Mouse (Mus musculus) midbrain, embryonic 15.5 days (tissue): ENCODE results near the gene Mcfd2. TPM values are rescaled to one million over a fixed set of nuclear protein-coding genes. Genes with fewer than 3 reads are reported as not detected.

ENCODE experiments used
- ATAC-seq: fragments of 200-750 bp; cut with Nextera tagmentation; replicated peaks from 2 replicates; pipeline ENCODE4 v1.8.0; 2017; ENCODE audit warnings: moderate TSS enrichment
- H3K27ac ChIP-seq: fragments of 300-500 bp; sonication (generic); 2 replicates; pipeline ENCODE4 v1.5.1; 2015; ENCODE audit warnings: mild to moderate bottlenecking, inconsistent platforms
- H3K27me3 ChIP-seq: fragments of 300-500 bp; sonication (generic); replicated peaks from 2 replicates; pipeline ENCODE4 v1.6.1; 2015; ENCODE audit warnings: inconsistent platforms
- H3K36me3 ChIP-seq: fragments of 300-500 bp; sonication (generic); replicated peaks from 2 replicates; pipeline ENCODE4 v1.6.1; 2015; ENCODE audit warnings: inconsistent platforms
- H3K4me1 ChIP-seq: fragments of 300-500 bp; sonication (generic); 2 replicates; pipeline ENCODE4 v1.6.1; 2015; ENCODE audit warnings: inconsistent platforms
- H3K4me2 ChIP-seq: fragments of 300-500 bp; sonication (generic); 2 replicates; pipeline ENCODE4 v1.6.1; 2015; ENCODE audit warnings: inconsistent platforms, mild to moderate bottlenecking, moderate library complexity
- H3K4me3 ChIP-seq: fragments of 300-500 bp; sonication (generic); 2 replicates; pipeline ENCODE4 v1.5.1; 2015; ENCODE audit warnings: mild to moderate bottlenecking, inconsistent platforms
- H3K9ac ChIP-seq: fragments of 300-500 bp; sonication (generic); 2 replicates; pipeline ENCODE4 v1.6.1; 2015; ENCODE audit warnings: mild to moderate bottlenecking, inconsistent platforms
- H3K9me3 ChIP-seq: fragments of 300-500 bp; sonication (generic); 2 replicates; pipeline ENCODE4 v1.6.1; 2016; ENCODE audit warnings: inconsistent platforms
- WGBS: fragments of 180-500 bp; shearing (Covaris S2); methylation state at CpG from one replicate; pipeline ENCODE4 v1.1.7; 2015; ENCODE audit warnings: mixed read lengths; 5-methylcytosine and 5-hydroxymethylcytosine counted together
- polyA plus RNA-seq: library from polyadenylated mRNA; unstranded; fragments of >200 nt; fragmentation: Nextera tagmentation; extraction: Ambion mirVana; gene quantifications from 2 replicates; pipeline ENCODE4 v1.2.1, GENCODE M21; 2015

Gene Mcfd2
- polyA plus RNA-seq, 1 experiment from 2014 or later: 48.4 TPM

DNA sequence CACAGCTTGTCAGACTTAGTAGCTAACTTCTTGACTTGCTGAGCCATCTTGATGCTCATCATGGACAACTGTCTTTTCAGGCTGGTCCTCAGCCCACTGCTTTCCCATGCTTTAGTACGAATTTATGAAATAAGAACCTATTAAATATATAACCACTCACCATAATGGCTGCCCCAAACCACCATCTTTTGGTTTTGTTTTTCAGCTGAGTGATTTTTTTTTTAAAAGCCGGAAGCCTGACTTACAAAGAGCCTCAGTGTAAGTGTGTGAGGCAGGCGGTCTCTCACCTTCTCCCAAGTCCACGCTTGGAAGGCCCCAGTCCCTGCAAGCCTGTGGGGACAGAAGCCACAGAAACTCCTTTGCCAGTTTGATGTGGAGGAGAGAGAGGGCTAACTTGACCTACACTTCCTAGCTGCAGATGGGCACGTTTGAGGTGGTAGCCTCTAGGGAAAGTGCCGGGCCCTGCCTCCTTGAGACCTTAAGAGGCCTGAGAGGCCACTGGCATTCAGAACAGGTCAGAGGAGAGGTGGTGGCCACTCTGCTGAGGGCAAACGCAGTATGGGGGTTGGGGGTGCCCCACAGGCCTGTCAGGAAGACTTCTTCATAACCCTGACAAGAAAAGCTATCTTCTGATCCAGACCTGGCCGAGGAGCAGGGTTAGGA lies 20.9 kb upstream of the Mcfd2 start:
- no peaks in the 10 kb centered on the region for H3K9me3 ChIP-seq
- no peak overlapping the region for H3K4me3 ChIP-seq
- H3K9ac ChIP-seq: no peak overlapping the region
- WGBS: 66% methylated on average over 8 of the region's 8 CpGs
- peaks cover 31% of the 10 kb centered on the region for H3K27me3 ChIP-seq
- H3K4me1 ChIP-seq: peaks cover 22% of the 10 kb centered on the region
- no peak overlapping the region for H3K27ac ChIP-seq
- ATAC-seq: no peak
- no peaks in the 10 kb centered on the region for H3K36me3 ChIP-seq
- no peak overlapping the region for H3K4me2 ChIP-seq

GRCm38 (mm10) chr17:87285731-87286465 lies 20.2 kb upstream of the Mcfd2 start:
- no peak for ATAC-seq

GRCm38 (mm10) chr17:87284482-87285040 lies 18.8 kb upstream of the Mcfd2 start:
- Histone ChIP-seq H3K36me3 (no peaks in the 10 kb centered on the region), H3K4me2 (no peak overlapping the region), H3K9me3 (no peaks in the 10 kb centered on the region), H3K9ac (no peak overlapping the region), H3K27ac (no peak overlapping the region), H3K4me1 (peaks cover 29% of the 10 kb centered on the region), H3K4me3 (peak overlapping the region; percentile 52; the same call in 1 of the 2 replicates), H3K27me3 (peaks cover 31% of the 10 kb centered on the region)
- 63% methylated on average over 7 of the region's 7 CpGs for whole genome bisulfite sequencing
- ATAC-seq: no peak

More at GRCm38 (mm10) chr17:87285731-87286465, 20.2 kb upstream of the Mcfd2 start:
- H3K27me3 ChIP-seq: peaks cover 31% of the 10 kb centered on the region
- no peak overlapping the region for H3K27ac ChIP-seq
- H3K4me1 ChIP-seq: peaks cover 29% of the 10 kb centered on the region
- 78% methylated on average over 23 of the region's 23 CpGs for WGBS
- H3K4me3 ChIP-seq: no peak overlapping the region
- no peaks in the 10 kb centered on the region for H3K36me3 ChIP-seq
- no peak overlapping the region for H3K4me2 ChIP-seq
- H3K9ac ChIP-seq: no peak overlapping the region
- no peaks in the 10 kb centered on the region for H3K9me3 ChIP-seq

DNA sequence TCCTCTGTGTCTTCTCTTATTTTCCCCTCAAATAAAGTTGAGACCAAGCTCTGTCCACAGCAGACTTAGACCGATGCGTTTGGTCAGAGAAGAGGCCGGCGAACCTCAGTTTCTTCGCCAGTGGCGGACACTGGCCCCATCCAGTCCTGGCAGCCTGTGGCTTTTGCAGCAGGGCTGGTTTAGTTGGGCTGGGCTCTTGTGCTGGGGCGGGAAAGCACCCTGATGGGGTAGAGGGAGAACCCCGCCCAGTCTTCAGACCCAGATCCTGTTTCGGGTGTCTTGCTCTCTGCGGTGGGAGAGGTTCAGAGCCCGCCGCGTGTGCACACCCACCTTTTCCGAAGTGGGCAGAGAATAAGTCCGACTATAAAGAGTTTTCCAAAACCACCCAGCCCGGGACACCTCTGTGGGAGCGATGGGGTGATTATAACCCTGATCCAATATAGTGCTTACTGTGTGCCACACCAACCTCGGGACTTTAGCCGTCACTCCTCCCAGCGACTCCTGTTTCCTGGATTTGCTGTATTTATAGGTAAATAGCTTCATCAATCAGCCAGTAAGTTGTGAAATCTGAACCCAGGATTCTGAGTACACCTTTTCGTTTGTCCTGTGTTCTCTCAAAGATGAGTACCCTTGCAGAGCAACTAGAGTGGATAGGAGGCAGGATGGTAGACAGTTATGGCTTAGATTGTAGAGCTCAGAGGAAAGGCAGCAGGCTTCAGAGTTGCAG lies 18.2 kb upstream of the Mcfd2 start:
- H3K27me3 ChIP-seq: peaks cover 31% of the 10 kb centered on the region

GRCm38 (mm10) chr17:87283055-87283754 lies 17.5 kb upstream of the Mcfd2 start:
- H3K9ac ChIP-seq: peak overlapping the region; percentile 64
- H3K4me1 ChIP-seq: peaks cover 29% of the 10 kb centered on the region
- ATAC-seq: peak; percentile 72
- H3K36me3 ChIP-seq: no peaks in the 10 kb centered on the region
- peak overlapping the region; percentile 52 for H3K4me3 ChIP-seq
- H3K27me3 ChIP-seq: peaks cover 31% of the 10 kb centered on the region
- under 1% methylated on average over 56 of the region's 56 CpGs for WGBS
- H3K4me2 ChIP-seq: peak overlapping the region; percentile 76
- peak overlapping the region; percentile 77 for H3K27ac ChIP-seq
- H3K9me3 ChIP-seq: no peaks in the 10 kb centered on the region

More for the DNA sequence above, 18.2 kb upstream of the Mcfd2 start:
- Histone ChIP-seq H3K4me1 (peaks cover 29% of the 10 kb centered on the region), H3K9me3 (no peaks in the 10 kb centered on the region), H3K4me3 (peak overlapping the region; percentile 52), H3K36me3 (no peaks in the 10 kb centered on the region), H3K9ac (peak overlapping the region; percentile 64; the same call in 1 of the 2 replicates), H3K4me2 (peak overlapping the region; percentile 76), H3K27ac (no peak overlapping the region)
- 8% methylated on average over 21 of the region's 21 CpGs for WGBS
- no peak for ATAC-seq

DNA sequence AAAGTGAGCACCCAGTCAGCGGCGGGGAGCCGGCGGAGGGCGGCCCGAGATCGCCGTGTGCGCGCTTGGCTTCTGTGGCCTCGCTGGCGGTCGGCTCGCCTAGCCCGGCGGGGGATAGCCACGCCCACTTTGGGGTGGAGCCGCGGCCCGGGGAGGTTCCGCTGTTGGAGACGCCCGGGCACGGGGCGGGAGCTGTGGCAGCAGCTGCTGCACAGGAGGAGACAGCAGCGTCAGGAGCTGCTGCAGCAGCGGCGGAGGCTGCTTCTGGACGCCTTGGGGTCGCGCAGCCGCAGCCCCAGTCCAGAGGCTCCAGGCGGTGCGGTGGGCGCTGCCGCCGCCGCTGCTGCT lies 16.9 kb upstream of the Mcfd2 start, which contains the start of gene Ttc7:
Gene Ttc7 (plus strand): TSS at position 181 of the 348 bp plus-strand sequence.
- peaks cover 31% of the 10 kb centered on the region for H3K27me3 ChIP-seq
- 0% methylated on average over 38 of the region's 38 CpGs for WGBS
- peak; percentile 95 for ATAC-seq

GRCm38 (mm10) chr17:87282007-87282705 lies 16.4 kb upstream of the Mcfd2 start:
- Histone ChIP-seq H3K36me3 (no peaks in the 10 kb centered on the region), H3K4me2 (peak overlapping the region; percentile 76), H3K9ac (peak overlapping the region; percentile 64), H3K27me3 (peaks cover 28% of the 10 kb centered on the region), H3K27ac (peak overlapping the region; percentile 77), H3K4me1 (peaks cover 29% of the 10 kb centered on the region), H3K9me3 (no peaks in the 10 kb centered on the region), H3K4me3 (peak overlapping the region; percentile 52)
- under 1% methylated on average over 44 of the region's 44 CpGs for WGBS
- ATAC-seq: peak; percentile 83

More for the DNA sequence above, 16.9 kb upstream of the Mcfd2 start, which contains the start of gene Ttc7:
- Histone ChIP-seq H3K9ac (peak within 1 kb of the TSS; percentile 64), H3K36me3 (no peaks in the 10 kb centered on the region), H3K9me3 (no peaks in the 10 kb centered on the region), H3K4me3 (peak within 1 kb of the TSS; percentile 52), H3K4me2 (peak within 1 kb of the TSS; percentile 76), H3K27ac (peak within 1 kb of the TSS; percentile 77), H3K4me1 (peaks cover 29% of the 10 kb centered on the region)

DNA sequence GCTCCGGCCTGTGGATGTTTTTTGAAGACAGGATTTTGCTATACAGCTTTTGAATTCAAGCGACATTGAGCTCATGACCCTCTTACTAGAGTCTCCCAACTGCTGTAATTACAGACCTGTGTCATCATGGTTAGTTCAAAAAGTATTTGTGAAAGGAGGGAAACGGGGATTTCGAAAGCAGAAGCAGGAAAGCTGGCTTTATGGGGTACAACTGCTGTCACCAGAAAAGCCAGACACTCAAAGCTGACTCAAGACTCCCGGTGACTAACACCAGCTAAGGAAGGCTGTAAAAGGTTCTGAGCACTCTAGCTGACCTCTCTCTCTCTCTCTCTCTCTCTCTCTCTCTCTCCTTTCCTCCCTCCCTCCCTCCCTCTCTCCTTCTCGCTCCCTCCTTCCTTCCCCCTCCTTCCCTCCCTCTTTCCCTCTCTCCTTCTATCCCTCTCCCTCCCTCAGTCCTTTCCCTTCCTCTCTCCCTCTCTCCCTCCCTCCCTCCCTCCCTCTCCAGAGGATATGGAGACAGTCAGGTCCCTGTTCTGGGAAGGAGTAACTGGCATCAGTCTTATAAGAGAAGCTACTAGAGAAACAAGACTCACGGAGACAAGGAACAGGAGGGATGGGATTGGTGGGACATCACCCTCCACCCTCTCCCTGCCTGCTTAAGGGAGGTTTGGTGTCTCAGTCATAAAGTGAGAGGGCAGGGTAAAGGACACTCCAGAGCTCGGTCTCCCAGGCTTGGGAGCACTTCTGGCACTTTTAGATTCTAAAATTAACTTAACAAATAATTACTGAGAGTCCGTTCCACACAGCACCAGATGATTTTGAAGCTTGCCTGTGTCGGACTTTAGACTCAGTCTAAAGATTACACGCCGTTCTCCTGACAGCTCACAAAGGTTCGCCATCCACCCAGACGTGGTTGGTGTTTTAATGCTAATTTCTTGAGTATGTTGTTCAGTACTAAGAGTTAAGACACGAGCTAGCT lies 9.9 kb upstream of the Mcfd2 start:
- Histone ChIP-seq H3K4me2 (no peak overlapping the region), H3K4me1 (no peaks in the 10 kb centered on the region), H3K4me3 (no peak overlapping the region), H3K36me3 (no peaks in the 10 kb centered on the region), H3K27ac (no peak overlapping the region), H3K9ac (no peak overlapping the region), H3K9me3 (no peaks in the 10 kb centered on the region), H3K27me3 (no peaks in the 10 kb centered on the region)
- WGBS: 57% methylated on average over 15 of the region's 15 CpGs
- ATAC-seq: no peak

GRCm38 (mm10) chr17:87269454-87269853 lies 3.7 kb upstream of the Mcfd2 start:
- Histone ChIP-seq H3K27me3 (no peaks in the 10 kb centered on the region; the same call in 1 of the 2 replicates), H3K4me1 (peaks cover 7% of the 10 kb centered on the region), H3K9ac (no peak overlapping the region), H3K4me2 (no peak overlapping the region), H3K27ac (no peak overlapping the region), H3K4me3 (no peak overlapping the region), H3K36me3 (no peaks in the 10 kb centered on the region), H3K9me3 (no peaks in the 10 kb centered on the region)
- WGBS: 69% methylated on average over 6 of the region's 6 CpGs
- ATAC-seq: no peak
